Mouse (Mus musculus) bone marrow macrophage, adult 2 months (primary cell): ENCODE measurements around the gene Cdnf. TPM values are rescaled to one million over a fixed set of nuclear protein-coding genes. Genes with fewer than 3 reads are reported as not detected.
A peak's percentile ranks its signal among the peaks of the same experiment; 100 is the strongest.

Experiments used
- H3K27ac ChIP-seq: 2 replicates; pipeline ENCODE4 v1.5.1; 2012; ENCODE audit warnings: low read depth, low read length; ENCODE audit not compliant: insufficient read depth
- H3K4me1 ChIP-seq: 2 replicates; pipeline ENCODE4 v1.6.1; 2012; ENCODE audit warnings: low read length; ENCODE audit not compliant: control insufficient read depth, insufficient read depth
- H3K4me3 ChIP-seq: 2 replicates; pipeline ENCODE4 v1.5.1; 2012; ENCODE audit warnings: mild to moderate bottlenecking, low read length, moderate library complexity; ENCODE audit not compliant: insufficient read depth
- CTCF ChIP-seq: IDR thresholded peaks from 2 replicates; pipeline ENCODE4 v1.5.1; 2012; ENCODE audit warnings: low read depth, mild to moderate bottlenecking, low read length, moderate library complexity
- POLR2A ChIP-seq: IDR thresholded peaks from 2 replicates; pipeline ENCODE4 v1.6.1; 2012; ENCODE audit warnings: mild to moderate bottlenecking, low read depth, low read length, borderline replicate concordance
- polyA plus RNA-seq: library from polyadenylated mRNA; stranded (reverse); fragments of >200 nt; gene quantifications from 2 replicates; pipeline ENCODE4 v1.2.4, GENCODE M21; 2012; ENCODE audit not compliant: missing spikeins, insufficient read depth, insufficient read length

Cdnf gene
- polyA plus RNA-seq, 1 experiment, result 1.1 TPM

- TF ChIP-seq POLR2A (no peak), CTCF (no peak)
- H3K4me3 ChIP-seq, result peak overlapping the region; percentile 80
- H3K27ac ChIP-seq, result peak overlapping the region; percentile 22; the same call in 1 of the 2 replicates
- H3K4me1 ChIP-seq, result peaks cover 8% of the 10 kb centered on the region
These were observed 754 bp upstream of the Cdnf start for GRCm38 (mm10) chr2:3512076-3512475.

GRCm38 (mm10) chr2:3522558-3522957 lies 9.7 kb downstream of the Cdnf start:
- no peak overlapping the region for H3K27ac ChIP-seq
- H3K4me1 ChIP-seq, result peaks cover 13% of the 10 kb centered on the region
- TF ChIP-seq POLR2A (no peak), CTCF (no peak)
- no peak overlapping the region for H3K4me3 ChIP-seq

- Histone ChIP-seq H3K4me3 (no peak overlapping the region), H3K27ac (no peak overlapping the region), H3K4me1 (peaks cover 3% of the 10 kb centered on the region; the same call in 1 of the 2 replicates)
- no peak for TF ChIP-seq CTCF
- no peak for TF ChIP-seq POLR2A
These were observed 13.5 kb downstream of the Cdnf start for GRCm38 (mm10) chr2:3526288-3526687.

GRCm38 (mm10) chr2:3541307-3542079 lies 28.7 kb downstream of the Cdnf start:
- H3K4me1 ChIP-seq, result 0 out of 2 replicates have a peak, but pooled peaks cover 2% of the 10 kb centered on the region
- no peak for TF ChIP-seq CTCF
- H3K27ac ChIP-seq, result no peak overlapping the region
- H3K4me3 ChIP-seq, result no peak overlapping the region

GRCm38 (mm10) chr2:3546055-3546454 lies 33.2 kb downstream of the Cdnf start:
- Histone ChIP-seq H3K4me1 (0 out of 2 replicates have a peak, but pooled peaks cover 2% of the 10 kb centered on the region), H3K27ac (no peak overlapping the region), H3K4me3 (no peak overlapping the region)
- TF ChIP-seq POLR2A, result no peak
- TF ChIP-seq CTCF, result no peak

- Histone ChIP-seq H3K4me3 (no peak overlapping the region), H3K4me1 (no peaks in the 10 kb centered on the region), H3K27ac (no peak overlapping the region)
- TF ChIP-seq CTCF (peak; percentile 88), POLR2A (no peak)
These were observed 33.8 kb downstream of the Cdnf start for GRCm38 (mm10) chr2:3546588-3546987.

- no peak for TF ChIP-seq CTCF
- Histone ChIP-seq H3K4me1 (peaks cover 2% of the 10 kb centered on the region; the same call in 1 of the 2 replicates), H3K4me3 (no peak within 1 kb of the TSS), H3K27ac (no peak within 1 kb of the TSS)
These were observed 57.4 kb downstream of the Cdnf start, which contains the start of gene Fam107b for GRCm38 (mm10) chr2:3570186-3570585. Fam107b (plus strand) TSS chr2:3570488.

- Histone ChIP-seq H3K27ac (no peak overlapping the region), H3K4me3 (no peak overlapping the region), H3K4me1 (peaks cover 2% of the 10 kb centered on the region; the same call in 1 of the 2 replicates)
- TF ChIP-seq CTCF (no peak), POLR2A (no peak)
These were observed 57.8 kb downstream of the Cdnf start for GRCm38 (mm10) chr2:3570606-3571005.

GRCm38 (mm10) chr2:3573883-3574282 lies 61.1 kb downstream of the Cdnf start:
- Histone ChIP-seq H3K4me1 (peaks cover 2% of the 10 kb centered on the region; the same call in 1 of the 2 replicates), H3K27ac (no peak overlapping the region), H3K4me3 (no peak overlapping the region)
- TF ChIP-seq POLR2A, result no peak
- no peak for TF ChIP-seq CTCF

- peaks cover 8% of the 10 kb centered on the region for H3K4me1 ChIP-seq
- no peak for TF ChIP-seq CTCF
- no peak for TF ChIP-seq POLR2A
- no peak overlapping the region for H3K27ac ChIP-seq
- no peak overlapping the region for H3K4me3 ChIP-seq
These were observed 62.3 kb downstream of the Cdnf start for GRCm38 (mm10) chr2:3575140-3575539.

Other genes with a start within 250 kb of the Cdnf start
- 18.3 and 20.6 TPM in 2 replicates for gene Nmt2, start 228.8 kb upstream of the Cdnf start, polyA plus RNA-seq
- gene Rpp38, start 180.4 kb upstream of the Cdnf start, polyA plus RNA-seq, result 4.7 and 5.5 TPM in 2 replicates
- gene Acbd7, start 176.9 kb upstream of the Cdnf start, polyA plus RNA-seq, result not detected in 2 replicates
- gene Olah, start 115.8 kb upstream of the Cdnf start, polyA plus RNA-seq, result not detected in 2 replicates
- gene Meig1, start 90.4 kb upstream of the Cdnf start, polyA plus RNA-seq, result 2.4 TPM in 1 of 2 replicates, not detected in the other
- gene Dclre1c, start 88.9 kb upstream of the Cdnf start, polyA plus RNA-seq, result 136 and 140 TPM in 2 replicates
- 1.1 and 1.5 TPM in 2 replicates for gene Suv39h2, start 38.0 kb upstream of the Cdnf start, polyA plus RNA-seq
- 2.5 and 2.7 TPM in 2 replicates for gene Gm45902, start 240 bp upstream of the Cdnf start, polyA plus RNA-seq
- 43.0 and 44.3 TPM in 2 replicates for gene Hspa14, start 216 bp upstream of the Cdnf start, polyA plus RNA-seq
- 38.3 and 39.0 TPM in 2 replicates for gene Fam107b, start 57.5 kb downstream of the Cdnf start, polyA plus RNA-seq